Mouse (Mus musculus) T-helper 1 cell (primary cell): ENCODE data around the gene Glod4.

Experiments
- in situ Hi-C: fragments of 300-600 bp; cut with MboI, MseI; formaldehyde crosslinking; loops from one replicate; pipeline ENCODE4 v1.15.1; 2025; ENCODE audit warnings: high pct_unique_total_duplicates

Gene Glod4

GRCm38 (mm10) chr11:76085898-76086591 lies 157.5 kb downstream of the Glod4 start:
- in situ Hi-C loops, result loop anchor here (5.0 kb wide), 1 partner anchor 81 kb away; no protein-coding TSS in a partner anchor

- in situ Hi-C loops, result loop anchor here (5.0 kb wide), 1 partner anchor 82 kb away; no protein-coding TSS in a partner anchor
These were observed 158.6 kb downstream of the Glod4 start for GRCm38 (mm10) chr11:76084943-76085342.

DNA sequence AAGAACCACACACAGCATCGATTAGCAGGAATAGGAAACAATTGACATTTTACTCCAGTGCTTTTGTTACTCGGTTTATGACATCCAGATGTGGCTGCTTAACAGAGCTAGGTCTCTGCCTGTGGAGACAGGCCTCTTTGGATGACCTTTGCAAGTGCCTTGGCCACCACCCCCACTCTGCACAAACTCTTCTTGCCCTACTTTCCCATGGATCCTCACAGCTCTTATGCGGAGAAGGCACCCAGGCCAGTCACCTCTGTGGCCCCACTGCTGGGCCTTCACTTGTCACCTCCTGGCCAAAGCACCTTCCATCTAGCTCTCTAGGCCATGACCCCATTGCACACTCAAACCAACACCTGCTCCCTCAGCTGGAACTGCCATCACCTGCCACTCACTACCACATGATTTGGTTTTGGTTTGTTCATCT lies 159.6 kb downstream of the Glod4 start:
- in situ Hi-C loops, result no loop called here

DNA sequence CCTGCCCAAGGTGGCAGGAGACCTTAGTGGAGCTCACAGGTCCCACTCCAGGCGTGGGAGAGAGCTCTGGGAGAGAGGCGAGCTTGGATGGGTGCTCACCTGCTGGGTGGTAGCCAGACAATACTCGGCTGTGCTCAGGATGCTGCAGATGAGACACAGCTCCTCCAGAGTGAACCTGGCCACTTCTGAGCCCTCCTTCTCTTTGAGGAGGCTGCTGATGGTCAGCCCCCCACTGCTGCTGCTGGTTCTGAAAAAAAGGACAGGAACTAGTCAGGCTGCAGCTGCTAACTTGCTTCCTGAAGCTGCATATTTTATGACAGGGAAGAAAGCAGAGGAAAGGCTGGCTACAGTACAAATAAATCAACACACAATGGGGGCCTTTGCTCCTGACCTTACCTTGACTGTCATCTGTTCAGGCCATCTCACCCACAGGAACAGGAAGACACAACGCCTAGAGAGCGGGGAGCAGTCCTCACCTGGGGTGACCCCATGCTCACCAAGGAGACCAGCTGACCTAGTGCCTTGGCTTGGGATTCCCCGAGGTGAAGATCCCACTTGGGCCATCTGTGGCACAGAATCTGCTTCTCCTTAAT lies 162.4 kb downstream of the Glod4 start:
- in situ Hi-C loops, result no loop called here

GRCm38 (mm10) chr11:76080293-76080692 lies 163.2 kb downstream of the Glod4 start:
- in situ Hi-C loops, result no loop called here

DNA sequence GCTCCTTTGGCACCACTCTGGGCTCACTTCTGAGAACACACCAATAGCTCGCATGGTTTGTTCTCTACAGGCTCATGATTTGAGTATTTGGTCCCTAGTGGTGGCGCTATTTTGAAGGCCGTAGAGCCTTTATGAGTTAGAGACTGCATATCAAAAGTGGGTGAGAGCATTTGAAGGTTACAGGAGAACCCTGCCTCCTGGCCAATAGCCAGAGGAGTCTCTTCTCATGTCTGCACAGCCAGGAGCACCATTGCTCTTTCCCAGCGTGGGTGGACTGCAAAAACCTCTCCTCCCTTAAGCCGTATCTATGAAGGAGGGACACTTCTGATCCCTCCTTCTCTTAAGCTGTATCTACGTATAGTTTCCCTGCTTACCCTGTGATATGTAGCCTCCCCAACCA lies 166.2 kb downstream of the Glod4 start:
- in situ Hi-C loops, result no loop called here

- in situ Hi-C loops, result no loop called here
These were observed 169.0 kb downstream of the Glod4 start for GRCm38 (mm10) chr11:76074296-76075093.
